Mouse (Mus musculus) c-Kit-positive CD71-positive TER-119-positive erythroid progenitor cells, embryonic 14.5 days (primary cell): Measurements from ENCODE around the gene Clk4.

ENCODE experiments used
- DNase-seq: peaks from one replicate; pipeline ENCODE4 v3.0.0-alpha.2; 2013; ENCODE audit warnings: low spot score

Gene Clk4

DNA sequence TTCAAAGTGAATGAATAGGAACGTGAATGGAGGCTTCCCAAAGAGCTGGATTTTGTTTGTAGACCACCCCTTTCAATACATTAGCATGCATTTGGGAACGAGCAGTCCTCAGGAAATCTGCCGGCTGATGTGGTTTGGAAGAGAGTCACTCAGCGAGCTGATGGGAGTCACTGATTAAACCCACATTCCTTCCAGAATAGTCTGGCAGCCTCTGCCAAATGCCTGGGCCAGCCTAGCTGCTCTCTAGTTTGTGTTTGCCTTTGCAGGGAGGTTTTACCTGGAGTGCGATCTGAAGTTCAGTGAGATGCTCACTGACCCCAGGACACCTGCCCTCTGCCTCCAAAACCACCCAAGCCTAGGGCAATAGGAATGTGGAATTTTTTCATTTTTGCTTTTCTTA is 46.8 kb downstream of the Clk4 start:
- no peak for DNase-seq

GRCm38 (mm10) chr11:51311846-51312245 is 50.3 kb downstream of the Clk4 start:
- no peak for DNase-seq

GRCm38 (mm10) chr11:51315991-51316810 is 54.7 kb downstream of the Clk4 start:
- no peak for DNase-seq

- no peak for DNase-seq
Measured at GRCm38 (mm10) chr11:51320609-51321008, 59.1 kb downstream of the Clk4 start.

GRCm38 (mm10) chr11:51326908-51327307 is 65.4 kb downstream of the Clk4 start:
- DNase-seq = no peak

GRCm38 (mm10) chr11:51328387-51328942 is 66.9 kb downstream of the Clk4 start:
- DNase-seq = no peak

DNA sequence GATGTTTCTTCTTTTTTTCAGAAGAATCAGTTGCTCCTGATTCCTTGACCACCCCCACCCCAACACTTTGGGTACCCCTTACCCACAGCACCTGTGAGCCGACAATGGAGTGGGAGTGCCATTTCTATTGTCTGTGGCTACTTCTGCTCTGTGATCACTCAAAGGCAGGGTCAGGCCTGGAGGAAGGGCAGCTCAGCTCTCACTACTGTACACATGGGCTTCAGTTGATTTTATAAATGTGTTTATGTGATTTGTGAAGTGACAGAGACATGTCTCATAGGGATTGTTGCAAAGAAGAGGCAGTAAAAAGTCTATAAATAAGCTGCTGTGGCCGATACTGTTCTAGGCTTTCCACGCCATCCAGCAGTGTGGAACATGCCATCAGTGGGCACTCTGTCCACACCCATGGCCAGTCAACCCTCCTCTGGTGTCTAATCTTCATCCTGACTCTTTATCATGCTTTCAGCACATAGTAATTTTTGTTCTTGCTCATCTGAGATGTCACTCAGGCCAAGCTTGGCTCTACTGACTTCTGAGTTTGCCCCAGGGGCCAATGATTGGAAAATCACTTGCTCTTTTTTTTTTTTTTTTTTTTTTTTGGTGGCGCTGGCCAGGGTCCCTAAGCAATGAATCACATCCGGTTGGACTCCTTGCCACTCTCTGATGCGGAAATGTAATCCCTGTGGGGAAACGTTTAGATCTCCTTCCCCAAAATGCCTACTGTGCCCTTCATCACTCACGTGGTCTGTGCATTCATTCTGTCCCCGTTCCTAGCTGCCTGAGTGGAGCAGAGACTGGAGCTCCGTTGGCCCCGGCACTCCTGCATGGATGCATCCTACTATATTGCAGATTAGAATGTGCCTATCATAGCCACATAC is 68.5 kb downstream of the Clk4 start:
- no peak for DNase-seq
